Mouse (Mus musculus): ENCODE data around the gene Fhl5. TPM values are rescaled to one million over a fixed set of nuclear protein-coding genes. Genes with fewer than 3 reads are reported as not detected.

The Fhl5 gene
- polyA plus RNA-seq, 1 experiment from 2014 or later = not detected

Other genes starting within 250 kb of the Fhl5 start
- 37.2 and 42.5 TPM in 2 replicates for gene Ufl1, start 38.9 kb upstream of the Fhl5 start, polyA plus RNA-seq (2015; fragmentation: Nextera tagmentation; extraction: Ambion mirVana)

Measured in heart, embryonic 16.5 days (tissue).